Mouse (Mus musculus) stomach, embryonic 16.5 days (tissue): ENCODE measurements around the gene Prr18. TPM values are rescaled to one million over a fixed set of nuclear protein-coding genes. Genes with fewer than 3 reads are reported as not detected.
"Not testable (repeated sequence)": the region's sequence is repeated elsewhere in the genome, so short reads cannot be mapped to it uniquely, and the experiment has no call there.

Source experiments
- ATAC-seq: fragments of 200-750 bp; cut with Nextera tagmentation; 2 replicates; pipeline ENCODE4 v1.8.0; 2017; ENCODE audit warnings: moderate number of reproducible peaks, moderate TSS enrichment; ENCODE audit not compliant: insufficient read depth, low FRiP score
- H3K27ac ChIP-seq: fragments of 300-500 bp; sonication (generic); 2 replicates; pipeline ENCODE4 v1.5.1; 2014; ENCODE audit warnings: low read length
- H3K27me3 ChIP-seq: fragments of 300-500 bp; sonication (generic); 2 replicates; pipeline ENCODE4 v1.6.1; 2014; ENCODE audit warnings: low read length, control low read depth, mixed read lengths; ENCODE audit not compliant: control insufficient read depth, insufficient read depth
- H3K36me3 ChIP-seq: fragments of 300-500 bp; sonication (generic); 2 replicates; pipeline ENCODE4 v1.6.1; 2014; ENCODE audit warnings: low read length; ENCODE audit not compliant: control insufficient read depth, insufficient read depth
- H3K4me1 ChIP-seq: fragments of 300-500 bp; sonication (generic); 2 replicates; pipeline ENCODE4 v1.6.1; 2014; ENCODE audit warnings: low read length, control low read depth, mixed read lengths; ENCODE audit not compliant: control insufficient read depth, insufficient read depth
- H3K4me2 ChIP-seq: fragments of 300-500 bp; sonication (generic); 2 replicates; pipeline ENCODE4 v1.6.1; 2014; ENCODE audit warnings: low read depth, low read length, mixed read lengths
- H3K4me3 ChIP-seq: fragments of 300-500 bp; sonication (generic); replicated peaks from 2 replicates; pipeline ENCODE4 v1.5.1; 2014; ENCODE audit warnings: mild to moderate bottlenecking, low read length
- H3K9ac ChIP-seq: fragments of 300-500 bp; sonication (generic); 2 replicates; pipeline ENCODE4 v1.6.1; 2014; ENCODE audit warnings: low read length
- H3K9me3 ChIP-seq: fragments of 300-500 bp; sonication (generic); replicated peaks from 2 replicates; pipeline ENCODE4 v1.6.1; 2016; ENCODE audit warnings: low read length, control low read depth; ENCODE audit not compliant: control insufficient read depth
- WGBS: fragments of 180-500 bp; shearing (Covaris S2); extraction: QIAGEN DNeasy Blood & Tissue Kit; methylation state at CpG from one replicate; pipeline ENCODE4 v1.1.7; 2014; 5-methylcytosine and 5-hydroxymethylcytosine counted together
- polyA plus RNA-seq: library from polyadenylated mRNA; unstranded; fragments of >200 nt; fragmentation: Nextera tagmentation; extraction: Ambion mirVana; gene quantifications from 2 replicates; pipeline ENCODE4 v1.2.1, GENCODE M21; 2015

Prr18 gene
- polyA plus RNA-seq, 1 experiment from 2014 or later = 0.15 TPM

DNA sequence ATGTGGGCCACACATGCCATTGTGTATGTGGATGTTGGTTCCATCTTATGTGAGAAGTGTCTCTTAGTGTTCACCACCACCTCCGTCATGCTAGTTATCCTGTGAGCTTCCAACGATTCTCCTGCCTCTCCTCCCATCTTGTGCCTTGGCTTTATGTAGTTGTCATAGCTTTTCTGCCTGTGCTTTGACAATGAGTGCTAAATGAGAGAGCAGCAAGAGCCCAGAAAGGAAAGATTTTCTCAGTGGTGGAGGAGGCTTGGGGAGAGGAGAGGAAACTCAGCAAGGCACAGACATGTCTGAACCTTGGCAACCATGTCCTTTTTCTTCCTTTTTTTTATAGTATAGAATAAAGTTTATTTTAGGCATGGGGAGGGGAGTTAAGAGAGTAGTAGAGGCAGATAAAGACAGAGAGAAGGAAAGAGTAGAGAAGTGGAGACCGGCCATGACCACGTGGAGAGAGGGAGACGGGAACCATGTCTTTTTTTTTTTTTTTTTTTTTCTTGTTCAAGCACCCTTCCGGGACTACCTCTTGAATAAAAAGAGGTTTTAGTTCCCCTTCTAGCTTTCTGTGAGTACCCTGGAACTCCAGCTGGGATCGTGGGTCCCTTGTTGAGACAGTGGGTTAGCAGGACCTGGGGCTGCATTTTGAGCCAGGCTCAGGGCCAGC is 34.4 kb upstream of the Prr18 start:
- Histone ChIP-seq H3K9ac (no peak overlapping the region), H3K36me3 (no peaks in the 10 kb centered on the region), H3K27ac (no peak overlapping the region), H3K4me2 (no peak overlapping the region), H3K27me3 (no peaks in the 10 kb centered on the region), H3K4me3 (no peak overlapping the region), H3K4me1 (no peaks in the 10 kb centered on the region), H3K9me3 (no peaks in the 10 kb centered on the region)
- ATAC-seq = no peak
- 65% methylated on average over 7 of the region's 7 CpGs for WGBS

- Histone ChIP-seq H3K27me3 (no peaks in the 10 kb centered on the region), H3K4me2 (no peak overlapping the region), H3K27ac (no peak overlapping the region), H3K9me3 (no peaks in the 10 kb centered on the region), H3K4me3 (no peak overlapping the region), H3K36me3 (no peaks in the 10 kb centered on the region), H3K9ac (no peak overlapping the region), H3K4me1 (no peaks in the 10 kb centered on the region)
- 28% methylated on average over 5 of the region's 5 CpGs for whole genome bisulfite sequencing
- no peak for ATAC-seq
These were observed 33.6 kb upstream of the Prr18 start for GRCm38 (mm10) chr17:8303671-8304070.

GRCm38 (mm10) chr17:8305801-8306200 is 31.5 kb upstream of the Prr18 start:
- Histone ChIP-seq H3K9ac (no peak overlapping the region), H3K27me3 (no peaks in the 10 kb centered on the region), H3K4me3 (no peak overlapping the region), H3K4me2 (no peak overlapping the region), H3K4me1 (no peaks in the 10 kb centered on the region), H3K9me3 (no peaks in the 10 kb centered on the region), H3K36me3 (no peaks in the 10 kb centered on the region), H3K27ac (no peak overlapping the region)
- no peak for ATAC-seq
- 28% methylated on average over 3 of the region's 3 CpGs for WGBS

GRCm38 (mm10) chr17:8310838-8311614 is 26.2 kb upstream of the Prr18 start, which contains the start of gene Sft2d1:
Sft2d1 (plus strand) TSS chr17:8311102.
- peak within 1 kb of the TSS; percentile 80 for H3K27ac ChIP-seq
- H3K4me2 ChIP-seq = peak within 1 kb of the TSS; percentile 75
- peak within 1 kb of the TSS; percentile 71 for H3K4me3 ChIP-seq
- no peaks in the 10 kb centered on the region for H3K9me3 ChIP-seq
- peak; percentile 94 for ATAC-seq
- H3K36me3 ChIP-seq = no peaks in the 10 kb centered on the region
- peaks cover 15% of the 10 kb centered on the region for H3K4me1 ChIP-seq
- H3K27me3 ChIP-seq = no peaks in the 10 kb centered on the region
- under 1% methylated on average over 54 of the region's 54 CpGs for WGBS
- H3K9ac ChIP-seq = peak within 1 kb of the TSS; percentile 78

GRCm38 (mm10) chr17:8311751-8312150 is 25.5 kb upstream of the Prr18 start:
- Histone ChIP-seq H3K27ac (no peak overlapping the region), H3K9me3 (no peaks in the 10 kb centered on the region), H3K4me2 (peak overlapping the region; percentile 75), H3K9ac (peak overlapping the region; percentile 78), H3K27me3 (no peaks in the 10 kb centered on the region), H3K36me3 (no peaks in the 10 kb centered on the region), H3K4me1 (peaks cover 15% of the 10 kb centered on the region), H3K4me3 (peak overlapping the region; percentile 71)
- 34% methylated on average over 3 of the region's 3 CpGs for WGBS
- ATAC-seq = no peak

DNA sequence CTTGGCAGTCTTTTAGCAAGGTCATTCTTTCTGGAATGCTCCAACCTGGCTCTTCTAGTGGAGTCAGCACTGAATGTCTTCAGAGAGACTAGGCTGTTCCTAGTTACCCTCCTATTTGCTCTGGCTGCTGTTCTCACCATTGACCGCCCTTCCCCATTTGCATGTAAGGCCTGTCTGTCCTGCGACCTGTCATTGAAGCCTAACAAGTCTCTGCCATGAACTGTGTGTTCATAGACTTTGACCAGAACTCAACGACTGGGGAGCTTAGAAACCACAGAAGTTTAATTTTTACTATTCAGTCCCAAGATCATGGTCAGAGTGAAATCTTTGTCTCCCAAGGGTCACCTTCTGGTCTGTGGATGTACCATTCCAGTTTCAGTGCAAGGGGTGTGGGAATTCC is 23.3 kb upstream of the Prr18 start:
- H3K36me3 ChIP-seq = no peaks in the 10 kb centered on the region
- no peak overlapping the region for H3K27ac ChIP-seq
- H3K4me1 ChIP-seq = peaks cover 15% of the 10 kb centered on the region
- no peak overlapping the region for H3K4me2 ChIP-seq
- no peak for ATAC-seq
- no peaks in the 10 kb centered on the region for H3K27me3 ChIP-seq
- H3K9ac ChIP-seq = no peak overlapping the region
- H3K9me3 ChIP-seq = no peaks in the 10 kb centered on the region
- no peak overlapping the region for H3K4me3 ChIP-seq
- 81% methylated on average over 3 of the region's 3 CpGs for WGBS

- Histone ChIP-seq H3K27me3 (no peaks in the 10 kb centered on the region), H3K27ac (no peak overlapping the region), H3K4me1 (peaks cover 15% of the 10 kb centered on the region), H3K9ac (no peak overlapping the region), H3K4me3 (no peak overlapping the region), H3K4me2 (no peak overlapping the region), H3K9me3 (no peaks in the 10 kb centered on the region), H3K36me3 (no peaks in the 10 kb centered on the region)
- ATAC-seq = no peak
- WGBS = 82% methylated on average over 1 of the region's 1 CpGs
These were observed 21.0 kb upstream of the Prr18 start for GRCm38 (mm10) chr17:8316251-8316650.

DNA sequence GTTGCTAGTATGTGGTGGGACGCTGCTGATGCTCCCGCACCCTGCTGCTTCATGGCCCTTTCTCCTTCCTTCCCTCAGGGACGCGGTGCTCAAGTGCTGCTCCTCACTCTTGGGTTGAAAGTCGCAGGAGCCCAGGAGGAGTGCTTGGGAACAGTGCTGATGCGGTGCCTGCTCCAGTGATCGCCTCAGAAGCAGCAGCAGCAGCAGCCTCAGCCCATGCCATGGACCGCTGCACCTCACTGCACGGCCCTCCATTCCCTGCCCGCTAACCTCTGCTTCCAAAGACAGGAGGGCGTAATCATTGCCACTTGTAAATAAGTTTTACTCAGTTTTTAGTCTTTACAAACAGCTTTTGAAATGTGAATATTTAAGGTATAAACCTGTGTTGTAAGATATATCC is 10.4 kb upstream of the Prr18 start:
- not testable (repeated sequence) for H3K4me1 ChIP-seq, H3K4me2 ChIP-seq, H3K9ac ChIP-seq, H3K27me3 ChIP-seq, H3K4me3 ChIP-seq, H3K27ac ChIP-seq, H3K9me3 ChIP-seq, ATAC-seq, H3K36me3 ChIP-seq
- 91% methylated on average over 10 of the region's 11 CpGs for WGBS

DNA sequence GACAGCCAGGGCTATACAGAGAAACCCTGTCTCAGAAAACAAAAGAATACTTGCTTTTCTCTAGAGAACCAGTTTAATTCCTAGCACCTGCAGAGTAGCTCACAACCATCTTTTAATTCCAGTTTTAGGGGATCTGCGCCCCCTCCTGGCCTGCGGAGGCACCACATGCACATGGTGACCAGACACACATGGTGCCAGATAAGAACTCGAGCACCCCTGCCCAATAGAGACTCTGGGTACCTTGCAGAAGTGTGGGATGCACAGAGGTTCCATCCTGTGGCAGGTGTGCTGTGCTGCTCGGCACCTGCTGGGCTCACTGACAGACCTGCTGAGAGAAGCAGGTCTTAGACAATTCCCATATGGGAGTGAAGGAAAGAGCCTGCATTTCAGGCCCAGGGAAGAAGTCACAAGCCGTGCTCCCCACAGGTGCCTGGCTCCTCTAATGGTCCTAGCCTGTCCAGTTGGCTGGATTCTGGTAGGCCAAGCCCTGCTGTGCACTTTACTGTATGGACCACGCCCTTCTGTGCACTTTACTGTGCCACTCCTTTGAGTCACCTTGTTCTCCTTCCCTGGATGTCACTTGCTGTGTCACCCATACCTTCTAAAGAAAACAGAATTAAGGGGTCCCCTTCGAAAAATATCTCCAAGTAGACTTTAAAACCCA is 8.6 kb upstream of the Prr18 start:
- Histone ChIP-seq H3K27me3 (no peaks in the 10 kb centered on the region), H3K9me3 (no peaks in the 10 kb centered on the region), H3K4me2 (no peak overlapping the region), H3K27ac (no peak overlapping the region), H3K4me1 (no peaks in the 10 kb centered on the region), H3K36me3 (no peaks in the 10 kb centered on the region; the same call in 1 of the 2 replicates), H3K9ac (no peak overlapping the region), H3K4me3 (no peak overlapping the region)
- 61% methylated on average over 7 of the region's 7 CpGs for WGBS
- ATAC-seq = no peak
